Mouse (Mus musculus) CD4-positive, CD25-positive, alpha-beta regulatory T cell, adult 2 months (primary cell): ENCODE data around the gene Atad3a.

Source experiments
- DNase-seq: peaks from one replicate; pipeline ENCODE4 v3.0.0-alpha.2; 2012; ENCODE audit warnings: low read depth, low spot score

Gene Atad3a

DNA sequence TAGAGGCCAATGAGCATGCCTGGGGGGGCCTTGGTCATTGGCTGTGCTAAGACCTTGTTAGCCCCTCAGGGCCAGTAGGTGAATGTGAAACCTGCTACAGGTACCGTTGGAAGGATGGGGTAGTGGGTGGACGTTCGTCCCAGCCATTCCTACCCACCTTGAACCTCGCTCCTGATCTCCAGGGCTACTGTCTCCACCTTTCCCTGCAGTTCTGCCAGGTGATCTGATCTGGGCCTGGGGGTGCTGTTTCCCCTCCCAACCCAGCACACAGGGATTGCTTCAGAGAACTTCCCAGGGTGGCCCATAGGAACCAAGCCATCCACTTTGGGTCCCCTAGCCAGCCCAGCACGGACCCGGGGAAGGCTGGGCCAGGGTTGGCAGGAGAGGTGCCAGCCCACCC is 21.7 kb downstream of the Atad3a start:
- DNase-seq = no peak

DNA sequence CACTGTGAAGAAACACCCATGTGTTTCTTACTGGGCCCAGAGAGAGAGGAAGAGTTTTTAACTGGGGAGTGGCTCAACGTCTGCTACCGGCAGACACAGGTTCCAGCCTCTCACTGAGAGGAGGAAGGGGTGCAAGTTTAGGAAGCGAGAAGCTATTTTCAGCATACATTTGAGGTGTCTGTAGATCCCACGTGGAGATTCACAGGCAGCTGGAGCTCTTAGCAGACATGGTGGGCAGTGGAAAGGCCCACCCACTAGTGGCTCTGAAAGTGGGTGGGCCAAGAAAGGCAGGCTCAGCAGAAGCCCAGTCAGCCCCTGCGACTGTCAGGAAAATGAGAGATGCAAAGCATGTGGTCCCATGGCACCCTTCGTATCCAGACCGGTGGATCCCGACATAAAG is 22.6 kb downstream of the Atad3a start:
- no peak for DNase-seq

DNA sequence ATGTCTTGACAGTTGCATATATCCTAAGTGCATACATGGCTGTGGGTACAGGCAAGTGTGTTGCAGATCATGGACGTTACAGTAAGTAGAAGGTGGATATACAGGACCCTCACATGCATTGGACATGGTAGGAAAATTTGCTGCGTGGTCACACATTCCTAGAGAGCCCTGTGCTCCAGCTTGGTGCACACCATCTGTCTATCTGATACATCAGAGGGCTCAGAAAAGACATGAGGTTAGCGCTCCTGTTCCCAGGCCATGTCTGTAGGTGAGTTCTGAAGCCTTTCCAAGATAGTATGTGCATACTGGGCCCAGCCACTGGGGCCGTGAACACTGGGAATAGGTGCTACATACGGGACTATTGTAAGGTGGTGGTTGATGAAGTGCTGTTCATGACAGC is 24.5 kb downstream of the Atad3a start:
- DNase-seq = no peak

DNA sequence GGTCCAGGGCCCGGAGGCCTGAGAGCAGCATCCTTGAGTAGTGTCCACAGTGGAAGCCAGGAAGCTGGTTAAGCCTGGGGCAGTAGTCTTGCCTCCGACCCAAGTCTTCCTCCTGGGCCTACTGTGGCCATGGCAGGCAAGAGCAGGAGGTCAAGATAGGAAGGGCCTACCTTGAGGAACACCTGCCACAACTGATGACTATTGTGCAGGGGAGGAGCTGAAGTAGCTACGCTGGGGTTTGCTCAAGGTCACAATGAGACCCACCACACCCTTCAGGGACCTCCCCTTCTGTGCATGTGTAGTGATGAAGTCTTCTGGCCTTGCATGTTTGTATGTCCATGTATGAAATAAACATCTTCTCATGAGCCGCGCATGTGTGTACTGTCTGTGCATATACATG is 25.1 kb downstream of the Atad3a start:
- DNase-seq = peak; percentile 12

DNA sequence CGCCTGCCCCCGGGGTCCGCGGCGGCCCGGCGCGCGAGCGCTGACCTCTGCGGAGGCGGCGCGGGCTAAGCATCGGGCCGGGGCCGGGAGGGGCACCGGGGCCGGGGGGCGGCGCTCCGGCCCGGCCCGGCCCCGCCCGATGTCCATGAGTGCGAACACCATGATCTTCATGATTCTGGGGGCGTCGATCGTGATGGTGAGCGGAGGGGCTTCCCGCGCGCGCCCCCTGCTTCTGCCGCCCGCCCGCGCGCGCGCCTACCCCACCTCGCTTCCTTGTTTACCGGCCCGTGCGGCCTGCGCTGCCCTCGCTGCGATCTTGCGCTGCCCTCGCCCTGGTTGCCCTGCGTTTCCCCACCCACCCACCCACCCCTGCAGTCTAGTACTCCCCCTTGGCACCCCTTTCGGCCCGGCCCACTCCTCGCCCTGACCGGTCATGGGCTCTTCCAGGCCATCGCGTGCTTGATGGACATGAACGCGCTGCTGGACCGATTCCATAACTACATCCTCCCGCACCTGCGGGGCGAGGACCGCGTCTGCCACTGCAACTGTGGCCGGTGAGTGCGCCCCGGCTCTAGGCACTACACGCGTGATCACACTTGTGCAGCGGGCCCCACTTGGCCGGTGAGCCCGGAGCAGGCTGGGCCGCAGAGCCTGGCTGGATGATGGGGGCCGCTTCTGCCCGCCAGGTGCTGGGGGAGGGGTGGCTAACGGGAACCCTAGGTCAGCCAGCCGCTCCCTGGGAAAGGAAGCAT is 25.8 kb downstream of the Atad3a start:
- DNase-seq = peak; percentile 60

DNA sequence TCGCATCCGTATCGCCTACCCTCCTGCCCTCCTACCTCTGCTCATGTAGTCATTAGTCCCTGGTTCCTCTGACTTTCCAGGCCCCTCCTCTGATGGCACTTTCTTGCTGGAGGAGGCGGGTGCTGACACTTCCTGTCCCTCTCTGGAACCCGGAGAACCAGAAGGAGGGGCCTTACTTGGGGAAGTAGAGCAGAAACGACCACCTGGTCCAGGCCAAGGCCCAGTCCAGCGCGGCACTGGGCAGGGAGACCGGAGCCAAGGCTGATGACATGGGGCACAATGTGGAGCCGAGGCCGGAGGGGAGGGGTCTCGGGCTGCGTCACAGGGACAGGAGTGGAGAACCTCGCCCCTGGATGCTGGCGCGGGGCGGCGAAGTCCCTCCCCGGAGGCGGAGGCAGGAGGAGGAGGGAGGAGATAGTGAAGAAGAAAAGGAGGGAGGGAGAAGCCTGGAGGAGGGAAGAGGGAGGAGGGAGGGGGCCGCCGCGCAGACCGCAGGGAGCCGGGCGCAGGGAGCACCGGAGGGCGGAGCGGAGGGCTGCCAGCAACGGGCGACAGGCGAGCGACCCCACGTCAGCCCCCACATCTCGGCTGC is 26.4 kb downstream of the Atad3a start, which contains the start of gene Tmem240:
Gene Tmem240, plus strand, starts transcription at position 451 of the 592 bp plus-strand sequence.
- DNase-seq = peak; percentile 88

DNA sequence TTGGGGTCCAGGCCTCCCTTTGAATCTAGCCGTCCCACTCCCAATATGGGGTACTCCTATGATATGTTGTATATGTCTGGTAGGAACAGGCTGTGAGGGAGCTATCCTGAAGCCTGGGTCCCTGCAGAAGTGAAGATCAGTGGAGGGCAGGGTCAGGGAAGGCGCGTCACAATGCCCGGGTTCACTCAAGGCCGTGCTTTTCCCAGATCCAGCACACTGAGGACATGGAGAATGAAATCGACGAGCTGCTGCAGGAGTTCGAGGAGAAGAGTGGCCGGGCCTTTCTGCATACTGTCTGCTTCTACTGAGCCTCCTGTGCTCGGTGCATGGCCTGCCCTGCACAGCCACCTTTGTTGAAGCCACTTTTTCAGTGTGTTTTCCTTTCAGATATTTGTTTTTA is 27.6 kb downstream of the Atad3a start:
- DNase-seq = no peak

DNA sequence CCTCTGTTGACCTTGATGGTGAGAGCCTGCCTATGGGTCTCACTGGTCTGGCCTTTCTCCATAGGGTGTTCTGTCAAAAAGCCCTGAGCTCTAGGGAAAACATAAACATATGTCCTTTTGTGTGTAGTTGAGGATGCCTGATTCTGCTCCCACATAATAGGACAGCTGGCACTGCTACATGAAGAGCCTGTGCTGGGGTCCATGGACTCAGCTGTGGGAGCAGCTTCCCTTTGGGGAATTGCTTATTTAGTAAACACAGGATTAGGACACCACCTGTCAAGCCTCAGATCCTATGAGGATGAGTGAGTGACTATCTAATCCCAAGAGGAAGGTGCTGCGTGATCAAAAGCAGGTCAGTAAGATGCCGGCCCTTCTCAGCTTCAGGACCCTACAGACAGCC is 32.9 kb downstream of the Atad3a start:
- no peak for DNase-seq

DNA sequence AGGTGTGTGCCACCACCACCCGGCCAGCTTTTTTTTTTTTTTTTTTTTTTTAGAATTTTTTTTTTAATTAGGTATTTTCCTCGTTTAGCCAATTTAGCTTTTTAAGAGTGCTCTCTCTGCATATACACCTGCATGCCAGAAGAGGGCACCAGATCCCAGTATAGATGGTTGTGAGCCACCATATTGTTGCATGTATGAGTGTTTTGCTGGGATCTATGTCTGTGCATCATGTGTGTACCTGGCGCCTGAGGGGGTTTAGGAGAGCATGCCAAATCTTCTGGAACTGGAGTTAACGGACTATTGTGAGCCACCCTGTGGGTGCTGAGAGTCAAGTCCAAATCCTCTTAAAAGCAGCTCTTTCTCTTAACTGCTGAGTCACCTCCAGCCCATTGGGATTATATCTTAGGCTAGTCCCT is 39.2 kb downstream of the Atad3a start:
- DNase-seq = peak; percentile 60

DNA sequence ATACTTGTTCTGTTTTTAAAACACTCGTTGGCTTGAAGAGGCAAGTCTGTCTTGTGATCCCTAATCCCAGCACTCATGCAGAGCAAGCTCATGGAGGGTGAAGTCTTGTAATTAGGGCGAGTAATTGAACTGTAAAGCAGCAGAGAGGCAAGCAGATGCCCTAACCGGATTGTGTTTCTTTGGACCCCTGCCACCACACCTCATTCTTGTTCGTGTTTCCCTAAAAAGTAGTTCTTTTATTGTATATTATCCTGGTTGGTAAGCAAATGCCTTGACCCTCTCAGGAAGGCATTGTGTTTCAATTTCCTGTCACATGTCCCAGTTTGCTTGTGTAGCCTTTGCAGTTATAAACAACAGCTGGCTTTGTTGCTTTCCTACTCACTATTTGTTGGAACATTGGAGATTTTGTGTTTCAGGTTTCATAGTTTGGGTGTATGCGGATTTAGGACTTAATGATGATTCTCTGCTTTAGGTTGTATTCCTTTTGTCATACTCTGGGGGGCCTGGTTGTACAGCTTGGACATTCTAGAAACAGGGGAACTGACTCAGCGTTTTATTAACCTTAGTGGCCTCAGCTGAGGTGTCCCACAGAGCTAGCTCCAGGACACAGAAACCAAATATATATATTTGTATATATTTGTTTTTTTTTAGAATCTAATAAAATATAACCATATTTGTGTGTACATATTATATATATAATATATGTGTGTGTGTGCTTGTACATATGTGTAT is 50.2 kb downstream of the Atad3a start:
- DNase-seq = no peak

DNA sequence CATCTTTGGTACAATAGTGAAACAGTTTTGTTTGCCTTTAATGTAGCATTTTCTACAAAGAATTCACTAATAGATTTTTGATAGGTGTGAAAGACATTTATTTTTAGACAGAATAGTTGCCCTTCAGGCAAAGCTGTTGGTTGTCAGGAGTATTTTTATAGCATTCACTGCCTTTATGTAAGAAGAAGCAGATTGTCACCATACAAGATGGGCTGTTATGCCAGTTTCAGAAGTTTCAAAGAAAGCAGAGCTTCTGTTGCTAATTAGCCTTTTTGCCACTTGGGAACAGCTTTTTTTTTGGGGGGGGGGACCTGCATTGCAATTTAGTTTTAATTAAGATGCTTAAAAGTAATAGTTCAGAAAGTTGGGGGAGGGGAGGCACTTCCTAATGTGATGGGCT is 51.9 kb downstream of the Atad3a start:
- no peak for DNase-seq

DNA sequence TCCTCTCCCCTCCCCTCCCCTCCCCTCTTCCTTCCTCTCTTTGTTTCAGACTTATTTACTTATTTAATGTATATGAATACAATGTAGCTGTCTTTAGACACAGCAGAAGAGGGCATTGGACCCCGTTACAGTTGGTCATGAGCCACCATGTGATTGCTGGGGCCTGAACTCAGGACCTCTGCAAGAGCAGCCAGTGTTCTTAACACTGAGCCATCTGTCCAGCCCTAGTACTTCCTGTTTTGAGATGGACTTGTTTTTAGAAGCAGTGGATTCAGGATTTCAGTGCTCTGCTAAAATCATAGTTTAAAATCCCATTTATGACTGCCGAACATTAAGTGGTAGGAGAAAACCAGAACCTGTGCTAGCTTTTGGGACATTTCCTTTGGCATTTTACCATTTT is 52.3 kb downstream of the Atad3a start:
- no peak for DNase-seq

DNA sequence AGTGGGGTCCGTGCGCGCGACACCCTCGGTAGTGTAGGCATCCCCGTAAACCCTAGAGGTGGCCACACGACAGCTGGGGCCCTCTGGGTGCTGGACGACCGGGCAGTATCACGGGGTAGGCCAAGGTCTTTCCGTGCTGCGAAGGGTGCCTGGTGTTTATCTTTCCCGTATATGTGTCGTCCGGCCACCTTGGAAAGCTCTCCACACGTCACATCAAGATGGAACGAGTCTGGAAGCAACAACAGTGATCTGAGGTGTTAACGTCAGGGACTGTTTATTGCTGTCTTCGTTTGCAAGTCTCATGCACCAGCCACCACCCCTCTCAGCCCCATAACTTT is 55.3 kb downstream of the Atad3a start:
- peak; percentile 69 for DNase-seq

DNA sequence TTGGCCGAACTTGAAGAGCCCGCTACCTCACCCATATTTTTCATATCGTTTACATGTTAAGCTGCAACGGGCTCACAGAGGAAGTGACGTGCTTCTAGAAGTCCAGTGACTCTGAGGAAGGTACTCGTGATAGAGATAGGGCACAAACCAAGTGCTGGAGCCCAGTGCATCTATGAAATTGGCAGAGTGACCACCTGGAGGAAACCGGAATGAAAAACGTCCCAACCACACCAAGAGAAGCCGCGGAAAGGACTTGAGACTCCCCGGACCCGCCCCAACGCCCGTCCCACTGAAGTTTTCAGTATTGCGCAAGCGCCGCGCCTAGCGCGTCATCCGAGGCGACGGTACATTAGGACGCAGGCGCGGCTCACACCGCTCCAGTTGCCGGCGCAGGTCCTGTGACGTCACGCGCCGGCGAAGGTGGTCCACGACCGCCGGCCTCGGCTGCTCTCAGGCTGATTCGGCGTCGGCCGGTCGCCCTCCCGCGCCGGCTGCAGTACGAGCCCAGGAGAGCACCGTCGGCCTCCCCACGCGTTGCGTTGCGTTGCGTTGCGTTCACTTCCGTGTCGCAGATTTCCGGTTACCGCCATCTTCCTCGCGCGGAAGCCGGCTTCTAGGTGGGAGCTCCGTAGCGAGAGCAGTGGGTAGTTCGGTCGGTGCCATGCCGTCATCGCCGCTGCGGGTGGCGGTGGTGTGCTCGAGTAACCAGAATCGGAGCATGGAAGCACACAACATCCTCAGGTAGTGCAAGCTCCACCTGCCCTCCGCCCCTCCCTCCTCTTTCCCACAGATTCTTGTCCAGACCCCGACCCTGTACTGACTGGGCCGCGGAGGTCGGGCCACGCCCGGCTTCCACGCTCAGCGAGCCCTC is 55.9 kb downstream of the Atad3a start, which contains the start of gene Ssu72:
Gene Ssu72, plus strand, starts transcription at position 80 of the 871 bp plus-strand sequence.
- peak; percentile 97 for DNase-seq

DNA sequence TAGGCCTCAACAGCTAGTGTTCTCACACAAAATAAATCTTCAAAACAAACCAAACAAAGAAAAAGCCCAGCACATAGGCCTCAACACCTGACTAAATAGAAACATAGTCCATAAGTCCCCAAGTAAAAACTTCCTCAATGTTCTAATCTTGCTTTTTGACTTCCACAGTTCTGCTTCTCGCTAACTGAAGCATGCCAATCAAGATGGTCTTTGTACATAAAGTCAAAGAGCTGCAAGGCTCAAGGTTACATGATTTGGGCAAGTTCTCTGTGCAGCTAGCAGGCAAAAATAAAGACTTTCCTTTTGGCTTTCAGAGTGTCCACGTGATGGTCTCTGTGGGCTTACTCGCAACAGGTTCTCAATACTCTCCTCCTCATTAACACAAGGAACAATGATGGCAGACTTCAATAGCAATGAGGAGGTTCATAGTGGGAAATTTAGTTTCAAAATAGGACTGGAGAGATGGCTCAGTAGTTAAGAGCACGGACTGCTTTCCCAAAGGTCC is 57.4 kb downstream of the Atad3a start:
- no peak for DNase-seq

DNA sequence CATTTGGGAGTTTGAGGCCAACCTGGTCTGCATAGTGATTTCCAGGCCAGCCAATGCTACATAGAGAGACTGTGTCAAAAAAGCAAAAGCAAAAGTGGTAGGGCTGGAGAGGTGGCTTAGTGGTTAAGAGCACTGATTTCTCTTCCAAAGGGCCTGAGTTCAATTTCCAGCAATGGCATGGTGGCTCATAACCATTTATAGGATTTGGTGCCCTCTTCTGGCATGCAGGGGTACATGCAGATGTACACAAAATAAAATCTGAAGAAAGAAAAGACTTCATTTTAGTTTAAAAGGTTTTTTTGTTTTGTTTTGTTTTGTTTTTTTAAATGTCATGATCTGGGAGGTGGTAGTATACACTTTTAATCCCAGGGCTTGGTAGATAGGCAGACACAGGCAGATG is 60.5 kb downstream of the Atad3a start:
- peak; percentile 76 for DNase-seq

DNA sequence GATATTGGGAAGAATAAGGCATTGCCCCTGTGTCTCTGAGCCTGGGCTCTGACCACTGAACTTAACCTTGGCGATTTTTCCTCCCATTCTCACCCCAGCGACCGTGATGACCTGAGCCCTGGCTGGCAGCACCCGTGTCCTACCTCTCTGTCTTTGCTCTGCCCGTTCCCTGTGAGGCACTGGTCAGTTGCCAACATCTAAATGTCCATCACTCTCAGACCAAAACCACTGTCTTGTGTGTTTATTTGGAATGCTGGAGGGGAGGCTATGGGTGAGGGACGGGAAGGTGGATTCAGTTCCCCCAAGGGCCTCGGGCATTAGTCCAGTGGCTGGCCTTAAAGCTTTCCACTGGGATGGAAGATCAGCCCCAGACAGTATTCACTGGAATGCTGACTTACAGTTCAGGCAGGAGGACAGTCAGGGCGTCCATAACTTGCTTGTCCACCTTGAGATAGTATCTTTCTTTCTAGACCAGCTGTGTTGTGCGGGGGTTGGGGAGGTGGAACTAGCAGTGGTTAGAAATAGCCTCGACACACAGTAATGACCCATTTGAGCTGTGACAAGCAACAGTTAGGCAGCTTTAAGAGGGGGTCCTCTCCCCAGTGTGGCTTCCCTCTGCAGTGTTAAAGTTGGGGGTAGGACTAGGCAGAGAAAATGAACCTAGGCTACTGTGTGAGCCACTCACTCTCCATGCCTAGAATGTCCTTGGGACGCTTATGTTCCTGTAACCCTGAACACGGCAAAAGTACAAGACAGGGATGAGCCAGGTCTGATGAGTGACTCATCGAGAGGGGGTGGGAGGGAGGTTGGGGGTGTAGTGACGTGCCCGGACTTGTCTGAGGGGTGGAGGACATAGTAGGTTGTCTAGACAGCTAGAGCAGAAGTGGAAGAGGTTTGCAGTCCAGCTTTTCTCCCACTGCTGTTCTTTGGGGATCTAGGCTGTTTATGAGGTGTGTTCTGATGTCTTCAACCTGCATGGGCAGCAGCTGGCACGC is 64.3 kb downstream of the Atad3a start:
- no peak for DNase-seq

DNA sequence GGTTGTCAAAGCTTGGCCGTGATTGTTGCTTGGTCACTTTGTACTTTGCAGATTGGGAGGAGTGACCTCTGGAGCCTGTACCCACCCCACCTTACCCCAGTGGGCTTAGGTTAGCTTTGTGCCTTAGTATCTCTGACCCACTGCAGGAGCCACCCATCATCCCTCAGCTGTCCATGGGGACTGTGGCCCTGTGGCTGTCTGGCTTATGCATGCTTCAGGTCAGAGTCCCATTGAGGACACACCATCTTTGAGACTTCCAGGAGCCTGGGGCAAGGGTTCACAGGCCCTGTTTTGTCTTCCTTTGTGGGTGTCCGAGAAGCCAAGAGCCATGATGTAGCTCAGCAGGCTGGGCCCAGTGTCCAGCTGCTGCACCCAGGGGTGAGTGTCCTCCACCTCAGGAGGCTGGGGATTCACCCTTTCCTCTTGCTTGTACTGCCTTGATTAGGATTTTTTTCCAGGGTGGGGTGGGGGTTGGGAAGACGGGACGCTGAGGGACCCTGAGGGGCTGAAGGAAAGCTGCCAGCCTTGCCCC is 65.3 kb downstream of the Atad3a start:
- no peak for DNase-seq

DNA sequence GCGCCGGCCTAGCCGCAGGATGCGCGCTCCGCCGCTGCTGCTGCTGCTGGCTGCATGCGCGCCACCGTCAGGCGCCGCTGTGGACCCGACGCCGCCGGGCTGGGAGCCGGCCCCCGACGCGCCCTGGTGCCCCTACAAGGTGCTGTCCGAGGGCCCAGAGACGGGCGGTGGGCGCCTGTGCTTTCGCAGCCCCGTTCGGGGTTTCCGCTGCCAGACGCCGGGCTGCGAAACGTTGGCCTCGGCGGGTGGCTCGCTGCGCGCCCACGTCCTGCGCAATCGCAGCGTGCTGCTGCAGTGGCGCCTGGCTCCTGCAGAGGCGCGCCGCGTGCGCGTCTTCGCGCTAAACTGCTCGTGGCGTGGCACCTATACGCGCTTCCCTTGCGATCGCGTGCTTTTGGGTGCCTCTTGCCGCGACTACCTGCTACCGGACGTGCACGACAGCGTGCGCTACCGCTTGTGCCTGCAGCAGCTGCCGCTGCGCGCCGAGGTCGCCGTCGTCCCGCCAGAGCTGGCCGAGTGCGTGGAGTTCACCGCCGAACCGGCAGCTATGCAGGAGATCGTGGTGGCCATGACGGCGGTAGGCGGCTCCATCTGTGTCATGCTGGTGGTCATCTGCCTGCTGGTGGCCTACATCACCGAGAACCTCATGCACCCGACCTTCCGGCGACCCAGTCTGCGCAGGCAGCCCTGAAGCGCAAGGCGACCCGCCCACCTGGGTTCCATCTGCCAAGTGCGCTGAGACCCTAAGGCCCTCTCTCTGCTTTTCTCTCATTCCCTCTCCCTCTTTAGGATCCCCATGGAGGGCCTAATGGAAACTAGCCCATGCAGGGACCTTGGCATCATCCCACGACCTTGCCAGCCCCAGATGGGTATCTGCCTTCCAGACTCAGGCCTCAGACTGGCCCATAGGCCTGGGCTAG is 66.2 kb downstream of the Atad3a start:
- peak; percentile 92 for DNase-seq
